Mouse (Mus musculus) thymus, postnatal 25 days (tissue): ENCODE results near the gene Vmn2r-ps159.
"Not testable (repeated sequence)": the region's sequence is repeated elsewhere in the genome, so short reads cannot be mapped to it uniquely, and the experiment has no call there.

Experiments used
- DNase-seq: peaks from one replicate; pipeline ENCODE4 v3.0.0; 2022

Gene Vmn2r-ps159

DNA sequence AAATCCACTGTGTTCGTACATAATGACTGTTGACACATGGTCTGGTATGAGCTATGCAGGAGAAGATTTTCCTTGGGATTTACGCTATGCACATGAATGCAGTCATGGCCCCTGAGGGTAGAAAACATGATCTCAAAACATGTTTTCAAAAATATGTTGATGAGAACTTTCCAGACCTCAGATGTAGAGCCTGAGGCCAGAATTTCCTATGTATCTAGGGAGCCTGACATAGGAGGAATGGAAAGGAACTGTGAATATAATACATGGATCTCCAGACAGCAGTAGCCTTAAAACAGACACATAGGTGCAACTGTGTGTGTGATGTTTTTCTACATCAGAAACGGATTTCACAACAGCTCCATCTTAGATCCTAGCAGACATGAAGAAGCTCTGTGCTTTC lies at the start of gene Vmn2r-ps159:
Gene Vmn2r-ps159, plus strand, starts transcription at position 301 of the 400 bp plus-strand sequence.
- not testable (repeated sequence) for DNase-seq

DNA sequence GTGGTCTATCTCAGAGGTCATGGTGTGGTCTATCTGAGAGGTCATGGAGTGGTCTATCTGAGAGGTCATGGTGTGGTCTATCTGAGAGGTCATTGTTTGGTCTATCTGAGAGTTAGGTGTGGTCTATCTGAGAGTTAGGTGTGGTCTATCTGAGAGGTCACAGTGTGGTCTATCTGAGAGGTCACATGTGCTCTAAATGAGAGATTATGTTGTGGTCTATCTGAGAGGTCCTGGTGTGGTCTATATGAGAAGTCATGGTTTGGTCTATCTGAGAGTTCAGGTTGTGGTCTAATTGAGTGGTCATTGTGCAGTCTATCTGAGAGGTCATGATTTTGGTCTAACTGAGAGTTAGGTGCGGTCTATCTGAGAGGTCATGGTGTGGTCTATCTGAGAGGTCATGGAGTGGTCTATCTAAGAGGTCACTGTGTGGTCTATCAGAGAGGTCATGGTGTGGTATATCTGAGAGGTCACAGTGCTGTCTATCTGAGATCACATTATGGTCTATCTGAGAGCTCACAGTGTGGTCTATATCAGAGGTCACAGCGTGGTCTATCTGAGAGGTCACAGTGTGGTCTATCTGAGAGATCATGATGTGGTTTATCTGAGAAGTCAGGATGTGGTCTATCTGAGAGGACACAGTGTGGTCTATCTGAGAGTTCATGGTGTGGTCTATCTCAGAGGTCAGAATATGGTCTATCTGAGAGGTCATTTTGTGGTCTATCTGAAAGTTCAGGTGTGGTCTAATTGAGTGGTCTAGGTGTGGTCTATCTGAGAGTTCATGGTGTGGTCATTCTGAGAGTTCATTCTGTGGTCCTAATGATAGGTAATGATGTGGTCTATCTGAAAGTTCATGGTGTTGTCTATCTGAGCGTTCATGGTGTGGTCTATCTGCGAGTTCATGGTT lies 10.9 kb downstream of the Vmn2r-ps159 start:
- DNase-seq, result not testable (repeated sequence)

DNA sequence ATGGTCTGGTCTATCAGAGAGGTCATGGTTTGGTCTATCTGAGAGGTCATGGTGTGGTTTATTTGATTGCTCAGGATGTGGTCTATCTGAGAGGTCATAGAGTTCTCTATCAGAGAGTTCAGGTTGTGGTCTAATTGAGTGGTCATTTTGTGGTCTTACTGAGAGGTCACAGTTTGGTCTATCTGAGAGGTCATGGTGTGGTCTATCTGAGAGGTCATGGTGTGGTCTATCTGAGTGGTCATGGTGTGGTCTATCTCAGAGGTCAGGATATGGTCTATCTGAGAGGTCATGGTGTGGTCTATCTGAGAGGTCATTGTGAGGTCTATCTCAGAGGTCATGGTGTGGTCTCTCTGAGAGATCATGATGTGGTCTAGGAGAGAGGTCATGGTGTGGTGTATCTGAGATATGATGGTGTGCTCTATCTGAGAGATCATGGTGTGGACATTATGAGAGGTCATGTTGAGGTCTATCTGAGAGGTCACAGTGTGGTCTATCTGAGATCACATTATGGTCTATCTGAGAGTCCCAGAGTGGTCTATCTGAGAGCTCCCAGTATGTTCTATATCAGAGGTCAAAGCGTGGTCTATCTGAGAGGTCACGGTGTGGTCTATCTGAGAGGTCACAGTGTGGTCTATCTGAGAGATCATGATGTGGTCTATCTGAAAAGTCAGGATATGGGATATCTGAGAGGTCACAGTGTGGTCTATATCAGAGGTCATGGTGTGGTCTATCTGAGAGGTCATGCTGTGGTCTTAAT lies 11.8 kb downstream of the Vmn2r-ps159 start:
- DNase-seq, result no peak

DNA sequence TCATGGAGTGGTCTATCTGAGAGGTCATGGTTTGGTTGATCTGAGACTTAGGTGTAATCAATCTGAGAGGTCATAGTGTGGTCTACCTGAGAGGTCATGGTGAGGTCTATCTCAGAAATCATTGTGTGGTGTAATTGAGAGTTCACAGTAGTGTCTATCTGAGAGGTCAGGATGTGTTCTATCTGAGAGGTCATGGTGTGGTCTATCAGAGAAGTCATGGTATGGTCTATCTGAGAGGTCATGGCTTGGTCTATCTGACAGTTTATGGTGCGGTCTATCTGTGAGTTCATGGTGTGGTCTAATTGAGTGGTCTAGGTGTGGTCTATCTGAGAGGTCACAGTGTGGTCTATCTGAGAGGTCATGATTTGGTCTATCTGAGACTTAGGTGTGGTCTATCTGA lies 12.4 kb downstream of the Vmn2r-ps159 start:
- DNase-seq, result no peak

DNA sequence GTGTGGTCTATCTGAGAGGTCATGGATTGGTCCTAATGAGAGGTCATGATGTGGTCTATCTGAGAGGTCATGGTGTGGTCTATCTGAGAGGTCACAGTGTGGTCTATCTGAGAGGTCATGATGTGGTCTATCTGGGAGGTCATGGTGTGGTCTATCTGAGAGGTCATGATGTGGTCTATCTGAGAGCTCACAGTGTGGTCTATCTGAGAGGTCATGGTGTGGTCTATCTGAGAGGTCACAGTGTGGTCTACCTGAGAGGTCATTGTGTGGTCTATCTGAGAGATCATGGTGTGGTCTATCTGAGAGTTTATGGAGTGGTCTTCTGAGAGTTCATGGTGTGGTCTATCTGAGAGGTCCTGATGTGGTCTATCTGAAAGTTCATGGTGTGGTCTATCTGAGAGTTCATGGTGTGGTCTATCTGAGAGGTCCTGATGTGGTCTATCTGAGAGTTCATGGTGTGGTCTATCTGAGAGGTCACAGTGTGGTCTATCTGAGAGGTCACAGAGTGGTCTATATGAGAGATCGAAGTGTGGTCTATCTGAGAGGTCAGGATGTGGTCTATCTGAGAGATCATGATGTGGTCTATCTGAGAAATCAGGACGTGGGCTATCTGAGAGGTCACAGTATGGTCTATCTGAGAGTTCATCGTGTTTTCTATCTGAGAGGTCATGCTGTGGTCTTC lies 26.0 kb downstream of the Vmn2r-ps159 start:
- DNase-seq, result not testable (repeated sequence)
